Mouse (Mus musculus) naive thymus-derived CD4-positive, alpha-beta T cell, adult 2 months (primary cell): ENCODE results near the gene Rbm34.

ENCODE experiments used
- DNase-seq: peaks from one replicate; pipeline ENCODE4 v3.0.0-alpha.2; 2011; ENCODE audit warnings: low read depth

Rbm34 gene

DNA sequence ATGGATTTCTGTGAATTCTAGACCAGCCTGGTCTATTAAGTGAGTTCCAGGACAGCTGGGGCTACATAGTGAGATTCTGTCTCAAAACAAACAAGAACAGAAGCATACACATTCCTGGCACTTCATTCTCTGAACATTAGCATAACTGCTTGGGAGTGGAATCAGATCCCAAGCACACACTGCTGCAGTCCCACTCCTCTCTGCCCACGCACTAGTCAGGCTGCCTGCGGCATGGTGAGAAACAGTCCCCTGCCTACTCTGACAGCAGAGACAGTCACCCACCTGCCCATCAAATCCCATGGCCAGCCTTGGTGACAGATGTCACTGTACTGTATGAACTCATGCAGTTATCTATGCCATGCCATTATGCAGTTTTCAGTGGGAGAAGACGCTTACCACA, 9.4 kb downstream of the Rbm34 start:
- no peak for DNase-seq

DNA sequence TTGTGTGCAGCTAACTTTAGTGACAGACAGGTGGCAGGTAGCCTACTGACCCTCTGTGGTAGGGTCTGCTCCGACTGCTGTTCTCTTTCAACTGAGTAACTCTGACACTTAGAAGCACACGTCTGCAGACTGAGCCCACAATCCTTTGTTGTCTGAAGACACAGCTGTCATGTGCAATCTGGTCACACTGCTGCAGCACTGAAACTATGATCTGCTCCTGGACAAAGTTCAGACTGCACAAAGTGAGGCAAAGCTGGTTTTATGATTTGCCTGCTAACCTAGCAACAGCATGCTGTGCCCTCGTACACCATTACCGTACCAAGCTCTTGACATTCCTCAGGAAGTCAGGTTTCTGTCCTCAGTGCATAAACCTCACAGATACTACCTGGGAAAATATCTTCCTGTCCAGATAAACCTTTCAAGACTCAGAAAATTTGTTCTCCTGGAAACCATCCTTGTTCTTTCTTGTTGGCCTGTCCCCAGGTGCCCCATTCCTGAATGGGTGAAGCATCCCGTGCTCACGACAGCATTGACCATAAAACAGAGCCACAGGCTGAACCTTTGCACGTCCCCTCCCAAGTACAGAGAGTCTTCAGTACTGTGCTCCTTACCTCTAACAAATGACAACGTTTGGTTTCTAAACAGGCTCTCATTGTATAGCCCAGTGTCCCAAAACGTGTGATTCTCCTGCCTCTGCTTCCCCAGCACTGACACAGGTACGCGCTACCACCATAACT, 18.8 kb downstream of the Rbm34 start:
- no peak for DNase-seq

DNA sequence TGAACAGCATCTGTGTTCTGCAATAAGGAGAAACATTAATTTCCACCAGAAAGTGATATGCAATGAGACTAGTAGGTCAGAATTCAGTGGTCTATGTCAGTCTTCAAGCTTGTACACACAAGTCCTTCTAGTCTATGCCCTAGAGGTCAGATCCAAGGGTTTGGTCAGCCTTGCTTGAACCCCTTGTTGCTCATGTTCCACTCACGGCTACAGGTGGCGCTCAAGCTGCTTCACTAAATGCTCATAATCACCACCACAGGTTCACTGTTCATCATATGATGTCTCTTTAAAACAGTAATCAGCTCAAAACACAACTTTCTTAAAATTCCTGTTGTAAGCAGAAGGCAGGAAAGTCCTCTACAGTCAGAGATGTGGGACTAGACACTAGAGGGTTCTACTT, 21.3 kb downstream of the Rbm34 start:
- DNase-seq, result no peak

DNA sequence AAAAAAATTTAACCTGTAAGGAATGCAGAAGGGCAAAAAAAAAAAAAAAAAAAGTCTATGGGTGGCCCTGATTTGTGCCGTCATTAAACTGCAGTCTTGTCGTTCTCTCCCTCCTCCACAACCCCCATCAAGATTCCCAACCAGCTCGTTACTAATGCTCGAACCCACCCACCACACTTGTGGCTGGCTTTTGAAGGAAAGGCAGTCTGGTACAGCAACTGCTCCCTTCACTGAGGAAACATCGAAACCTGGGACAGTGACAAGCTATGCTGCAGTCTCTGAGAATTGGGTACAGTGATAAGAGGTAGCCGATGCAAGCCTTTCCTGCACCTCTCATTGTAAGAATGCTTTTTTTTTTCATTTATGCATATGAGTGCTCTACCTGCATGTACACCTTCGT, 24.4 kb downstream of the Rbm34 start:
- no peak for DNase-seq

DNA sequence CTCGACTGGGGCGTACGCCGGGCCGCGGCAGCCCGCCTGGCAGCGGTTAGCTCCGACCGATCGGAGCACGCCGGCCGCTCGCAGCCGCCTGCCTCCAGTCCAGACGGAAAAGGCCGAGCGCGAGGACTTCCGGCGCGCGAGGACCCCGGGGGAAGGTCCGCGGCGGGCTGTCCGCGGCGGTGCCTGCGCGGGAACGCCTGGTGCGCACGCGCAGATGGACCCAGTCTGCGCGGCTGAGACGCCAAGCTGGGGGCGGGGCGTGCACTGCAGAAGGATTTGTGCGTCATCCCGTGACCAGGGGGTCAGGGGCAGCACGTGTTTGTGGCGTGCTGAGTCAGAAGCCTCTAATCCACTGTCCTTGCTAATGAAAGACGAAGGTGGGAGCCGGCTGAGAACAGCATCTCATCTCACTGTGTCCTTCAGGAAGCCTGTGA, 25.1 kb downstream of the Rbm34 start, which contains the start of gene Tomm20:
TSS of gene Tomm20 (minus strand) at position 115 of the 434 bp plus-strand sequence.
- peak; percentile 95 for DNase-seq

DNA sequence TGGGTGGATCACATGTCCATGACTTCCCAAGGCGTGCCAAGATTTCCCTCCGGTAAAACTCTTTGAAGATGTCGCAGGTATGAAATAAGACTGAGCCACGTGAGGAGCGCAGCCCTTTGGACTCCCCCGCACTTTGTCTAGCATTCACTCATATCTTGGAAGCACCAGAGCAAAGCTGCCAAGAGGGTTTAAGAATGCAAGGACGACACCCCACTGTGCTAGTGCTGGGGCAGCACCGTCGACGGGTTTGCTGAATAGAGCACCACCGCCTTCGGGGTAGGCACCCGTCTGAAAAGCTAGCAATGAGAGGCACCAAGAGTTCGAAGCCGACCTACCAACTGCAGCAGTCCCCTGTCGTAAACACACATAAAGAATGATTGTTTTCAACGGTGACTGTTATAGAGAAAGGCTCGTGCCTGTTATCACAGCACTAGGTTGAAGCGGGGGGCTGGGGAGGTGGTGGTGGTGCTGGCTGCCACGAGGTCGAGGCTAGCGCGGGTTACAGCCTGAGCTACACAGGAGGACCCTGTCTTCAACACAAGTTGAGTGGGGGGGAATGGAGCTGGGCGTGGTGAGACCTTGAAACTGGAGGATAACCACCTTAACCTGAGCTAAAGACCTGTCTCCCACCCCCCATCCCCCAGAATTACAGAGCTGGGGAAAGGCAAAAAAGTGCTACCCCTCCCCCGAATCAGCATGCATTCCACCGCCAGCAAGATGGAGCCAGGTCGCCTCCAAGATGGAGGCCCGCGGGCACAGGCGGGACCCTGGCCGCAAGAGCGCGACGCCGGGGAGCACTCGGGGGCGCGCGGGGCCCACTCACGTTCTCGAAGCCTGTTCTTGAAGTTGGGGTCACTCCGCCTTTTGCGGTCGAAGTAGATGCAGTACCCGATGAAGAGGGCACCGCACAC, 25.8 kb downstream of the Rbm34 start:
- DNase-seq, result peak; percentile 74

DNA sequence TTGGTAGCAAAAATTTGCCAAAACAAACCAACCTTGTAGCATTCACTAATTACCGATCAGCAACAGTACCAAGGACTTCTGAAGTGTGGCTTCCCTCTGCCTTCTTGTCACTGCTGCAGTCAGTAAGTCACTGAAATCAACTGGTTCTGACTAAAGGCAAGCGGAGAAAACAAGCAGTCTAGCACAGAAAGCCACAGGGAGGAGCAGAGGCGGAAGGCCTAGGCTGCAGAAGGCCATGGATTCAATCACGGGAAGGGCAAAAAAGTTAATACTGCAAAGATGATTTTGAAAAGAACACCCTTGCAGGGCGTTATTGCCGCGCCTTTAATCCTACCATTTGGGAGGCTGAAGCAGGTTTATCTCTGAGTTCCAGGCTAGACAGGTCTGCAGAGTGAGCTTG, 27.3 kb downstream of the Rbm34 start:
- no peak for DNase-seq

DNA sequence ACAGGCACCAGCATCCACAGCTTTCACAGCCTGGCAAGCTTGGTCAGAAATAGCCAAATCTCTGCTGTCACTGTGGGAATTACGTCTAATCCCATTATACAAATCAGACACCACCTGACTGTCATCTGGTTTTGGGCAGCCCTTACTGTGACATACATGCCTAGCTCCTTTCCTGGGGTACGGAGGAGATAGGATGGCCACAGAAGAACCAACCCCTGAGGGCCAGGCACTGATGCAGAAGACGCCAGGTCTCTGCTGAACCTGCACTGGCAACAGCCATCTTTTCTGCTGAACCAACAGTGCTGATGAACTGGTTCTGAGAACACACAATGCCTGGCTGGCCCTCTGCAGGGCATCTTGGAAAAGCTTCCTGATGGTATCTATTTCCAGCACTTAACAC, 33.5 kb downstream of the Rbm34 start:
- no peak for DNase-seq

DNA sequence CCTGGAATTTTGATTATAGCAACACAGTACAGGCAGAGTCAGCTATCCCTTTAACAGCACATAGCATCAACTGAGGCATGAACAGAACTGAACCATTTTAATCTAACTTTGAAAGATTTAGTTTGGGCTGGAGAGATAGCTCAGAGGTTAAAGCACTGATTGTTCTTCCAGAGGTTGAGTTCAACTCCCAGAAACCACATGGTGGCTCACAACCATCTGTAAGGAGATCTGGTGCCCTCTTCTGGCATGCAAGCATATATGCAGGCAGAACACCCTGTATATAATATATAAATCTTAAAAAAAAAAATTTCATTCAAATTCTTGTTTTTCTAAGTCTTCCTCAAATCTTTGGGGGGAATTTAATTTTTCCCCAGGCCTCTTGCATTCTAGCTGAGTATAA, 34.9 kb downstream of the Rbm34 start:
- peak; percentile 45 for DNase-seq

DNA sequence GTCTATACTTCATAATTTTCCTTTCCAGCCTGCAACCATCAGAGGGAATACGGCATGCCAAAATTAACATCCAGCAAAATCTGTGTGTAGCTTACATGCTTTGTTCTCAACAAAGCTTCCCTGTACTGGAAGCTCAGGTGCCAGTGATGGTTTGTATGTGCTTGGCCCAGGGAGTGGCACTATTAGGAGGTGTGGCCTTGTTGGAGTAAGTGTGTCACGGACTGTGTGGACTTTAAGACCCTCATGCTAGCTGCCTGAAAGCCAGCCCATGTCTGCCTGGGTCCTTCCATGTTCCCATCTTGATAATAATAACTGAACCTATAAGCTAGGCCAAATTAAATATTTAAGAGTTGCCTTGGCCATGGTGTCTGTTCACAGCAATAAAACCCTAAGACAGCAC, 35.5 kb downstream of the Rbm34 start:
- DNase-seq, result no peak

DNA sequence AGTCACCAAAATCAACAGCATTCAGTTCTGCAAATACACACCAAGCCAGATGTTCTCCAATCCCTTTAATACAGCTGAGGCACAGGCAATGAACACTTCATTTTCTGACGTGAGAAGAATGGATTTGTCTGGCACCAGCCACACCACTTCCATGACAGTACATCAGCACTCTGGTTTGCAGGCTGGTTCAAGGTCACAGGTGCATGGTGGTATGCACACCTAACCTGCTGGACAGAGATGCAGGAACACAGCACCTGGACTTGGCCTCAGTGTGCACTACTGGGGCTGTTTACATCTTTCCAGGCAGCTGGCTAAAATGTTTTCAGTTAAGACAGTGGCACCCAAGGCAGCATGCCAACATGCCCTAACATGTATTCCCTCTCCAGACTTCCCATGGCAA, 38.2 kb downstream of the Rbm34 start:
- DNase-seq, result no peak

DNA sequence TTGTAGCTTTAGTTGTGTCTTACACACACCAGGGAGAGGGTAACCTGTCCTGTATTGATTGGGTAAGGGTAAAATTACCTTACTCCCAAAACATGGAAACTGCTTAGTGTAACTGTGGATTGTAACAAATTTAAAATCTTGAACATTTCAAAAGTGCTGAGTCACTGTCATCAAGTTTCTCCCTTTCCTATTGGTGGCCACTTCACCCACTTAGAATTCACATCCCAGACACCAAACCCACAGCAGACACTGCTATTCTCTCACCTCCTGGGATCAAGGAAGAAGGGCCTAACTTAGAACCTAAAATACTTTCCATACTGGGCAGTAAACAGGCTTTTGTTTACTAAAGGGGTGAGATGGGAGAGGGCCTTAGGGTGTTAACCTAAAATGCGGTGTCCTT, 38.6 kb downstream of the Rbm34 start:
- DNase-seq, result no peak

DNA sequence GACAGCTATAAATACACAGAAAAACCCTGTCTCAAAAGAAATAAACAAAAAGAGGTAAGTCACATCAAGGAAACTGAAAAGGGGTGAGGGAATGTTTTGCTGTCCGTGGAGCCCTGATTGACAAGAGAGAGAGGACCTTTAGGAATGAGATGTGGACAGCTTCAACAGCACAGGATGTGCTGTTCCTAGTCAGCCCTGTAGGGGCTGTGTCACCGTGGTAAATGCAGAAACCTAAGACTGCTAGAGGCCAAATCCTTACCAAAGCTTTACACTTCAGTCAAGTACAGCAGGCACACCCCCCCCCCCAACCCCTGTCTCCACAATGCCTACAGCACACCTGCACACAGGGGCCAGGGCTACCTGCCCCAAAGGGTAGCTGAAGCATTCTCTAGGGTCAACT, 39.2 kb downstream of the Rbm34 start:
- peak; percentile 52 for DNase-seq

DNA sequence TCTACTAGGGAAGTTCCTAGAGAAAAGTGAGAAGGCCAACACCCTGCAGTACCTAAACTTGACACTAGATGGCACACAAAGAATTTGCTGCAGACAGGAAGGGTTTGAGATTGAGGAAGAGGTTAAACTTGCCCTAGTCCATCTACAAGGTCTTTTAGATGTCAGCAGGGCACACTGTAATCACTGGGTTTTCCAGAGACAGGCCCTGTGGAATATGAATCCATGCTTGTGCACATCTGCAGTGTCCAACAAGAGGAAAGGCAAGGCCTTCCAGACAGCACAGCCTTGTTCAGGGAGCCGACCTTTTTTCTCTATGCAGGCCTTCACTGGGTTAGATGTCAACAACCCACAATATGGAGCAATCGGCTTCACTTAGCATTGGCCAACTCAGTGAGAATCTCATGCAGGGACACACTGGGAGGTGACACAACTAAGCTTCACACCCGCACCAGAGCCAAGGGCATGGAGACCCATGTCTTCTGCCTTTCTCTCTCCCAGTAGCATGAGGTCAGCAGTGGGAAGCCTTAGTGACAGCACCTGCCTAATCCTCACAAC, 41.2 kb downstream of the Rbm34 start:
- peak; percentile 82 for DNase-seq

DNA sequence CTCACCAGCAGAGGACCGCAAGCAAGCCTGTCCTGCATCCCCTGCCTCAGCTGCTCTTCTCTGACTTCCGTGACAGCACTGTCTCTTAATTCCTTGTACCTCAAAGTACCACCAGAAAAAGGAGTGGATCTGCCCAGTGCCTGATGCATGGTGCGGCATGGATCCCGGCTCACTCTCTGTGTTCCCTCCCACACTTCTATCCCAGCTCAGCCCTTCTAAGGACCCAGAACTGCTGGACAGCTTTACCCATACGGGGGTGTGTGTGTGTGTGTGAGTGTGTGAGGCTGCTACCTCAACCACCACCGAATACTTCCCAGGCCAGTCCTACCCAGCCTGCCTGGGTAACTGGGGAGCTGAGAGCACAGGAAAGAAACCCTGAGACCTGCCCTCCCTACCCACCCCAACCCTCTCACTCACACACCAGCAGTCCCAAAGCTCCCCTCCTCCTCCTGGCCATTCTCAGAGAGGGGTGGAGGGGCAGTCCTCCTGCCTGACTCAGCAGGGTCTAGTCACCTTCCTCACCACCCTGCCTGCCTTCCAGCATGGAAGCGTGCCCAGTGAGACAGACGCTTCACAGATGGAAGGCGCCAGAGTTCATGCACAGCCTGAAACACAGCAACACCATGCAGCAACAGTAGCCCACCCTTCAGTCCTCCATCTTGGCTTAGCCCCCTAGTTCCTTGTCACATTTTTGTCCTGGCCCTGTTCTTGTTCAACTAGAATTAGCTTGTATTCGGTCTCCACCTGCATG, 41.9 kb downstream of the Rbm34 start:
- DNase-seq, result no peak

DNA sequence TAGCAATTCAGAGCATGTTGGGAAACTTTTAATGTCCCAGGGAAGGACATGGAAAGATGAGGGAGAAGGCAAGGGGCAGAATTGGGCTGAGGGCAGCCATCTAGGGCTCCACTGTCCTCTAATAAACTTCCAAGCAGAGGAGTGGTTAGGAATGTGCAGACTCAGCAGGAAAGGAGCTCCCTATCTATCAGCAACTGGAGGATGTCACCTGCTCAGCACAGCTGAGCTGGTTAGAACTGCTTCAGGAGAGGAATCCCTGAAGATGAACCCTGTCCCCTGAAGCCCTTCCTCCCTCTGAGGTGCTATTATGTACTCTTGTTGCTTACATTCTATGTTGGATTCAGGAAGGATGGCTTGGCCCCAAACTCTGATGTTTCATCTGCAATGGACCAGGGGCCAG, 42.8 kb downstream of the Rbm34 start:
- no peak for DNase-seq

DNA sequence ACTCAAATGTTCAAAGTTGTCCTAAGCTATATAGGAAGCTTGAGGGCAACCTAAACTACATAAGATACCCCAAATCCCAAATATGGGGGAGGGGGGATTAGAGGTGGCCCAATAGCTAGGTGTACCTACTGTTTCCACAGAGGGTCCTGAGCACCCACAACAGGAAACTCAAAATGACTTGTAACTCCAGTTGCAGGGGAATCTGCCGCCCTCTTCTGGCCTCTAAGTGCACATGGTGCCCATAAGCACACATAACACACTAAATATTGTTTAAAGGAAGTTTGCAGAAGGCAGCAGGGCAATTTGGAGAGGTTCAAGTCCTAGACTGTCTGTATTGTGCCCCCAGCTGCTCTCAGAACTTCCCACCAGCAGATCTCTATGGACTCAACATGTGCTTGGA, 43.8 kb downstream of the Rbm34 start:
- no peak for DNase-seq

DNA sequence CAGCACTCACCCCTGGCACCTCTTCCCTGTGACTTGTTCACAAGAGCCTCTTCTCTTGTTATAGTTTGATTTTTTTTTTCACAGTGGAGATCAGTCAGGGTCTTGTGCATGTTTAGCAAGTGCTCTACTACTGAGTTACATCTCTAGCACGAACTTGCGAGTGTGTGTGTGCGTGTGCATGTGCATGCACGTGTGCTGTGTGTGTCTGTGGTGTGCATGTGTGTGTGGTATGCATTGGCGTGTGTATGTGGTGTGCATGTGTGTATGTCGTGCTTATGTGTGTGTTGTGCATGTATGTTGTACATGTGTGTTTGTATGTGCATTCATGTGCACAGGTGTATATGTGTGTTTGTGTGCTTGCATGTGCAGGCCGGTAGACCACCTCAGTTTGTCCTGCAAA, 47.9 kb downstream of the Rbm34 start:
- no peak for DNase-seq

DNA sequence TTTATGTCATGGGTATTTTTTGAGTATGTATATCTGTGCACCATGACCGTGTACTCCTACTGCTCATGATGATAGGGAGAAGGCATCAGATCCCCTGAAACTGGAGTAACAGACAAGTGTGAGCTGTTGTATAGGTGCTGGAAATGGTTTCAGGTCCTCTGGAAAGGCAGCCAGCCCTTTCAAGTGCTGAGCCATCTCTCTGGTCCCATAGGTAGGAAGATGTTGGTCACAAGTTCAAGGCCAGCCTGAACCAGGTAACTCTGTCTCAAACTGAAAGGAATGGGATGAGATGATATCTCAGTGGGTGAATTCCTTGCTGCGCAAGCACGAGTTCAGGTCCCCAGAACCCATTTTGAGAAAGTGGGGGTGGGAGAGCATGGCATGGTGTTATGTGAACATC, 49.4 kb downstream of the Rbm34 start:
- no peak for DNase-seq

DNA sequence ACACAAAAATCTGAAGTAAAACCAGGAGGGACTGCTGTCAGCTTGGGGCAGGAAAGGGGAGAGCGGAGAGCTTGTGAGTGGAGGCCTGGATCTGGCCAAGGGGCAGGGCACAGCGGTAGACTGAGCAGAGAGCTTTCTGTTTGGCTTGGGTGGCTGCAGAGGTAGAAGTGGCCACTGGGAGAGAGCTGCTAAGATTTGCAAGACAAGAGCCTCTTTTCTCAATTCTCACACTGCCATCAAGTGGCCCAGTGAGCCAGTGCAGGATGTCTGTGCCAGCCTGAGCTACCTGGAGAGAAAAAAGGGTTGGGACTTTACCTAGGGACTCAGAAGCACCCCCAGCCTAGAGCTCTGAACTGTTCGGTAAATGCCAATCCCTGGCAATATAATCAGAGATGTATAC, 50.0 kb downstream of the Rbm34 start:
- peak; percentile 82 for DNase-seq

DNA sequence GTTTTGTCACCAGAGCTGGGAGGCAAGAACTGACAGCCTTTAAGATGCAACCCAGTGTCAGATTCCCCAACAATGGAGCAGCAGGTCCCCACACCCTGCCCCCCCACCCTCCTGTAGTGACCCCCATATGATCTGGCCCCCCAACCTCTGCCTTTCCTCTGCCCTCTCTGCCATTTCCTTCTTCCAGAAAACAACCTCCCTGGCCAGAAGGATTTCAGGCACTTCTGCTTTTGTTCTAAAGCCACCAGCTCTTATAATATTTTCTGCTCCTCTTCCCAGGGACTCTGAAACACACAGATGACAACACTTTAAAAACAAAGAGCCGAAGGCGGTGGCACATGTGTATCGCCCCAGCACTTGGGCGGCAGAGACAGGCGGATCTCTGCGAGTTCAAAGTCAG, 50.5 kb downstream of the Rbm34 start:
- no peak for DNase-seq

DNA sequence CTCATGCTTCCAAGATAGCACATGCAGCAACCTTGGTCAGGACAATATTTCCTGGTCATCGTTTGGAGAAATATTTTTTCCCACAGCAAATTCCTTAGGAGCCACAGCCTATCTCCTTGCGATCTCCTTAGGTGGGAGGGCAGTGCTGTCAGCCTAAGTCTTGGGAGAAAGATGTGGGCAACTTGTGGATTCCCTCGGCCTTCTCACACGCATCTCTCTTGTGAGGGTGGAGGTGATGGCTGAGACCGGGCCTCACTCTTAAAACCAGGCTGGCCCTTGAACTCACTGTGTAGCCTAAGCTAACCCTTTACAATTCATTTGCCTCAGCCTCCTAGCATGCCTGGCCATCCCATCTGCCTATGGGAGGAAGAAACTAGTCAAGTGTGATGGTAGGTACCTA, 51.2 kb downstream of the Rbm34 start:
- DNase-seq, result no peak
